Mouse (Mus musculus): ENCODE results near the gene Neil3. TPM values are rescaled to one million over a fixed set of nuclear protein-coding genes. Genes with fewer than 3 reads are reported as not detected.

Gene Neil3
- total and polyA plus RNA-seq, 2 experiments from 2014 or later: 1.8 to 5.1 TPM

GRCm38 (mm10) chr8:53600826-53601225 lies 38.0 kb downstream of the Neil3 start:
- Histone ChIP-seq H3K4me1 (ENCODE audit: insufficient read depth, low read length) (no peaks in the 10 kb centered on the region), H3K4me2 (ENCODE audit: low read depth, low read length) (no peak overlapping the region), H3K9ac (replicated peaks; ENCODE audit: low read length) (no peak overlapping the region), H3K9me3 (ENCODE audit: low read length) (no peaks in the 10 kb centered on the region), H3K36me3 (ENCODE audit: insufficient read depth, low read length) (no peaks in the 10 kb centered on the region), H3K27ac (no peak overlapping the region), H3K4me3 (ENCODE audit: low read length) (no peak overlapping the region), H3K27me3 (ENCODE audit: insufficient read depth, low read length) (no peaks in the 10 kb centered on the region)
- ATAC-seq (no peak), DNase-seq (ENCODE audit: low spot score) (no peak)
- 50% methylated on average over 3 of the region's 3 CpGs for WGBS
- no peak for TF ChIP-seq CTCF (IDR thresholded peaks at IDR 0.05; ENCODE audit: low read depth)

- H3K4me1 ChIP-seq (ENCODE audit: insufficient read depth, low read length): no peaks in the 10 kb centered on the region
- no peaks in the 10 kb centered on the region for H3K27me3 ChIP-seq (ENCODE audit: insufficient read depth, low read length)
- DNase-seq (ENCODE audit: low spot score) (no peak), ATAC-seq (no peak)
- peak overlapping the region; percentile 16; the same call in 1 of the 2 replicates for H3K4me2 ChIP-seq (ENCODE audit: low read depth, low read length)
- no peaks in the 10 kb centered on the region for H3K9me3 ChIP-seq (ENCODE audit: low read length)
- H3K36me3 ChIP-seq (ENCODE audit: insufficient read depth, low read length): no peaks in the 10 kb centered on the region
- H3K9ac ChIP-seq (replicated peaks; ENCODE audit: low read length): no peak overlapping the region
- no peak overlapping the region for H3K27ac ChIP-seq
- WGBS: 62% methylated on average over 11 of the region's 11 CpGs
- no peak overlapping the region for H3K4me3 ChIP-seq (ENCODE audit: low read length)
- no peak for TF ChIP-seq CTCF (IDR thresholded peaks at IDR 0.05; ENCODE audit: low read depth)
Observed at GRCm38 (mm10) chr8:53600025-53600811, 38.6 kb downstream of the Neil3 start.

- Histone ChIP-seq H3K4me2 (ENCODE audit: low read depth, low read length) (no peak overlapping the region), H3K9me3 (ENCODE audit: low read length) (no peaks in the 10 kb centered on the region), H3K9ac (replicated peaks; ENCODE audit: low read length) (no peak overlapping the region), H3K27me3 (ENCODE audit: insufficient read depth, low read length) (no peaks in the 10 kb centered on the region), H3K4me1 (ENCODE audit: insufficient read depth, low read length) (no peaks in the 10 kb centered on the region), H3K27ac (no peak overlapping the region), H3K4me3 (ENCODE audit: low read length) (no peak overlapping the region), H3K36me3 (ENCODE audit: insufficient read depth, low read length) (no peaks in the 10 kb centered on the region)
- ATAC-seq (no peak), DNase-seq (ENCODE audit: low spot score) (no peak)
- WGBS: 94% methylated on average over 1 of the region's 1 CpGs
- no peak for TF ChIP-seq CTCF (IDR thresholded peaks at IDR 0.05; ENCODE audit: low read depth)
Observed at GRCm38 (mm10) chr8:53598101-53598500, 40.8 kb downstream of the Neil3 start.

- no peak for TF ChIP-seq CTCF (IDR thresholded peaks at IDR 0.05; ENCODE audit: low read depth)
- Histone ChIP-seq H3K4me3 (ENCODE audit: low read length) (no peak overlapping the region), H3K36me3 (ENCODE audit: insufficient read depth, low read length) (no peaks in the 10 kb centered on the region), H3K4me1 (ENCODE audit: insufficient read depth, low read length) (no peaks in the 10 kb centered on the region), H3K4me2 (ENCODE audit: low read depth, low read length) (no peak overlapping the region), H3K27ac (no peak overlapping the region), H3K9me3 (ENCODE audit: low read length) (no peaks in the 10 kb centered on the region), H3K27me3 (ENCODE audit: insufficient read depth, low read length) (no peaks in the 10 kb centered on the region), H3K9ac (replicated peaks; ENCODE audit: low read length) (no peak overlapping the region)
- DNase-seq (ENCODE audit: low spot score): no peak
- WGBS: 94% methylated on average over 2 of the region's 2 CpGs
- no peak for ATAC-seq
Observed at GRCm38 (mm10) chr8:53591777-53592176, 47.1 kb downstream of the Neil3 start.

- WGBS: 79% methylated on average over 2 of the region's 2 CpGs
- Histone ChIP-seq H3K27ac (no peak overlapping the region), H3K4me1 (ENCODE audit: insufficient read depth, low read length) (no peaks in the 10 kb centered on the region), H3K9me3 (ENCODE audit: low read length) (no peaks in the 10 kb centered on the region), H3K27me3 (ENCODE audit: insufficient read depth, low read length) (no peaks in the 10 kb centered on the region), H3K4me3 (ENCODE audit: low read length) (no peak overlapping the region), H3K36me3 (ENCODE audit: insufficient read depth, low read length) (no peaks in the 10 kb centered on the region), H3K9ac (replicated peaks; ENCODE audit: low read length) (no peak overlapping the region), H3K4me2 (ENCODE audit: low read depth, low read length) (no peak overlapping the region)
- TF ChIP-seq CTCF (IDR thresholded peaks at IDR 0.05; ENCODE audit: low read depth): no peak
- no peak for DNase-seq (ENCODE audit: low spot score)
- no peak for ATAC-seq
Observed at GRCm38 (mm10) chr8:53573600-53573999, 65.3 kb downstream of the Neil3 start.

GRCm38 (mm10) chr8:53566223-53566622 lies 72.6 kb downstream of the Neil3 start:
- Histone ChIP-seq H3K27me3 (ENCODE audit: insufficient read depth, low read length) (no peaks in the 10 kb centered on the region), H3K9me3 (ENCODE audit: low read length) (no peaks in the 10 kb centered on the region), H3K4me1 (ENCODE audit: insufficient read depth, low read length) (no peaks in the 10 kb centered on the region), H3K27ac (no peak overlapping the region), H3K9ac (replicated peaks; ENCODE audit: low read length) (no peak overlapping the region), H3K4me3 (ENCODE audit: low read length) (no peak overlapping the region), H3K36me3 (ENCODE audit: insufficient read depth, low read length) (no peaks in the 10 kb centered on the region), H3K4me2 (ENCODE audit: low read depth, low read length) (no peak overlapping the region)
- WGBS: 88% methylated on average over 6 of the region's 6 CpGs
- no peak for DNase-seq (ENCODE audit: low spot score)
- no peak for ATAC-seq
- no peak for TF ChIP-seq CTCF (IDR thresholded peaks at IDR 0.05; ENCODE audit: low read depth)

GRCm38 (mm10) chr8:53562441-53563040 lies 76.3 kb downstream of the Neil3 start:
- no peak for ATAC-seq
- Histone ChIP-seq H3K4me2 (ENCODE audit: low read depth, low read length) (no peak overlapping the region), H3K4me3 (ENCODE audit: low read length) (no peak overlapping the region), H3K9me3 (ENCODE audit: low read length) (no peaks in the 10 kb centered on the region), H3K4me1 (ENCODE audit: insufficient read depth, low read length) (no peaks in the 10 kb centered on the region), H3K9ac (replicated peaks; ENCODE audit: low read length) (no peak overlapping the region), H3K27ac (no peak overlapping the region), H3K36me3 (ENCODE audit: insufficient read depth, low read length) (no peaks in the 10 kb centered on the region), H3K27me3 (ENCODE audit: insufficient read depth, low read length) (no peaks in the 10 kb centered on the region)
- TF ChIP-seq CTCF (IDR thresholded peaks at IDR 0.05; ENCODE audit: low read depth): no peak
- 51% methylated on average over 10 of the region's 10 CpGs for WGBS
- DNase-seq (ENCODE audit: low spot score): no peak

Measured in hindbrain, postnatal 0 days (tissue).